Mouse (Mus musculus) heart, embryonic 16.5 days (tissue): ENCODE data around the gene Sidt1. TPM values are rescaled to one million over a fixed set of nuclear protein-coding genes. Genes with fewer than 3 reads are reported as not detected.

Experiments used
- polyA plus RNA-seq: library from polyadenylated mRNA; unstranded; fragments of >200 nt; fragmentation: Nextera tagmentation; extraction: Ambion mirVana; gene quantifications from 2 replicates; pipeline ENCODE4 v1.2.1, GENCODE M21; 2015

Gene Sidt1
- polyA plus RNA-seq, 1 experiment from 2014 or later = 0.80 TPM

Other genes starting within 250 kb of the Sidt1 start
- gene Atp6v1a, start 193.5 kb downstream of the Sidt1 start, polyA plus RNA-seq = 36.9 and 39.7 TPM in 2 replicates
- 73.5 and 79.2 TPM in 2 replicates for gene Naa50, start 193.4 kb downstream of the Sidt1 start, polyA plus RNA-seq
- gene Usf3, start 159.9 kb downstream of the Sidt1 start, polyA plus RNA-seq = 1.9 and 2.0 TPM in 2 replicates
- 19.1 and 21.8 TPM in 2 replicates for gene Spice1, start 13.9 kb upstream of the Sidt1 start, polyA plus RNA-seq
- gene Cfap44, start 61.6 kb upstream of the Sidt1 start, polyA plus RNA-seq = 0.20 and 0.22 TPM in 2 replicates
- 8.3 and 9.2 TPM in 2 replicates for gene Boc, start 225.7 kb upstream of the Sidt1 start, polyA plus RNA-seq